Mouse (Mus musculus): Measurements from ENCODE around the gene Slc35d3. TPM values are rescaled to one million over a fixed set of nuclear protein-coding genes. Genes with fewer than 3 reads are reported as not detected.

Gene Slc35d3
- total RNA-seq, 2 experiments from 2014 or later, result 0.07 TPM; not detected in 1

DNA sequence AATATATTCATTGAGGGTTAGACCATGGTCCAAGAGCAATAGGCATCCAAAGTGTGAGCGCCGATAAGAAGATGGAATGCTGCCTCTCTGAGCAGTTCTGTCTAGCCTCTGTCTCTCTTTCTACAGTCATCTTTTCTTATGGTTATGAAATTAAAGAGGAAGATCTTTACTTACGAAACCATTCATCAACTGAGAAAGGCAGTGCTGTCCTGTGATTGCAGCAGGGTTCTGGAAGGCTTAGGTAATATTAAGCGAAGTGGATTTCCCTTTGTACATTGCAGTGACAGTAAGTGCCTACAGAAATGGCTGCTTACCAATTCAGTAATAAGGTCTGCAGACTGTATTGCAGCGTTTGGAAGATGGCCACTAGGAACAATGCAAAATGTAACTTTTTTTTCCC lies 11.4 kb downstream of the Slc35d3 start:
- intact Hi-C loops (cut with DNase I), result no loop called here
- no peak for DNase-seq

DNA sequence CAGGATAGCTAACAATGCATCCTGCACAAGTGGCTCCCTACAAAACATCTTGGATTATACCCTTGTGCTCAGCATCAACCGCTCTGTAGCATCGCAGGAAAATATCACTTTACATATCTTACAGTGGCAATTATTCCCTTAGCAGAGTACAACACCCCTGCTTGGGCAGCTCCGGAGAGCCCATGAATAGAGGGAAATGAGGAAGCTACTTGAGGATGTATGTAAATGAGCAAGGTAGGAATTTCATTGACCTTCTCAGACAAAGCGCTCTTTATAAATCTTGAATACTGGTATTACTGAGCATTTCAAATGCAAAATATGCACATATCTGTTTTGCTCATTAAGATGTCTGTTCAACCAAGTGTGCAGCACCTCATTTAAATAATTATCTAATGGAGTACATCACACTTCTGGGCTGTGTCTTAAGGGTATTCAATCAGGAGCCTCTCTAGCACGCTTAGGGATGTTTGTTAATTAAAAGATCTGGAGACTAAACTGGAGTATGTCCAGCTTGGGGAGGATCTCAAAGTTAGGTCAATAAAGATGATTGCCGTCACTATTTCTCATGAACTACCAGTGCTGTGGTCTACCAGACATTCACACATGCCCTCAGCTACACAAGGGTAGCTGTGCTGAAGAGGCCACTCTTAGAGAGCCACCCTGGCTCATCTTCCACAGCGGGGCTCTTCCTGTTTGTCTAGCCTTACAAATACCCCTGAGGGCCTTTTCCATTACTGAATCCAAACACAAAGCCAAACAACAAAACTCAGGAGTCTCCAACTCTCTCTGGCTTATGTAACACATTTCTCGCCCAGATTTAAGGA lies 15.2 kb downstream of the Slc35d3 start:
- DNase-seq, result no peak
- intact Hi-C loops (cut with DNase I), result no loop called here

DNA sequence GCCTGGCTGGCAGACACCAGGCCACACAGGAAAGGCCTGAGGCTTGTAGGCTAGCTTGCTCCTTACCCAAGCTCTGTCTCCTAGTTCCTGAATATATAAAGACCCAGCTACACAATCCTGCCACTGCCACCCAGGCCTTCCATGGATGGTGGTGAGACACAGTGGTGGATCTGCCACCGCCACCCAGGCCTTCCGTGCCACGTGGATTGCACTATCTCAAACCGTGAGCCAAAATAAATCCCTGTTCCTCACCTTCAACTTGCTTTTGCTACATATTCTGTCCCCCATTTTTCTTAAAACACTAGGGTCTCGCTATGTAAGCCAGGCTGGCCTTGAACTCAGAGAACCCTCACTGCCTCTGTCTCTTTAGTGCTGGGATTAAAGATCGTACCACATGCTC lies 17.0 kb downstream of the Slc35d3 start:
- no peak for DNase-seq
- intact Hi-C loops (cut with DNase I), result no loop called here

DNA sequence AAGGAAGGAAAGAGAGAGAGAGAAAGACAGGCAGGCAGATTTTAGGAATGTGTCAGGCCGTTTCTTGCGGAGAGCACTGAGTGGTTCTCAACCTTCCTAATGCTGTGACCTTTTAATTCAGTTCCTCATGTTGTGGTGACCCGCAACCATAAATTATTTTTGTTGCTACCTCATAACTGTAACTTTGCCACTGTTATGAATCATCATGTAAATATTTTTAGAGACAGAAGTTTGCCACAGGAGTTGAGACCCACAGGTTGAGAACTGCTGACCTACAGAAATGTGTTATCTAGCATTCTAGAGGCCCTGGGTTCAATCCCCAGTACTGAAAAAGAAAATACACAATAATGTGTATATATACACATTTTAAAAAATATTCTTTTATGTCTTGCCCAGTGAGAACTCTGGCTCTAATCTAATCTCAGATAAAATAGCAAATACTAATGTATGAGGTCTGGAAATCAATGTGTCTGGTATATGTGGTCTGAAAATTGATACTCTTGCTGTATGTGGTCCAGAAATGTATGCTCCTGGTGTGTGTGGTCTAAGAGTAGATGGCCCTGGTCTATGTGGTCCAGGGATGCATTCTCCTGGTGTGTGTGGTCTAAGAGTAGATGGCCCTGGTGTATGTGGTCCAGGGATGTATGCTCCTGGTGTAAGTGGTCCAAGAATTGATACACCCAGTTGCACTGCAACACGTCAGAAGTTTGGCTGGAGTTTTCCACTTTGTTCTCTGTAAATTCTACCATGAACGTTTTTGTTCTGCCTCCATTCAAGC lies 20.0 kb downstream of the Slc35d3 start:
- no peak for DNase-seq
- intact Hi-C loops (cut with DNase I), result no loop called here

DNA sequence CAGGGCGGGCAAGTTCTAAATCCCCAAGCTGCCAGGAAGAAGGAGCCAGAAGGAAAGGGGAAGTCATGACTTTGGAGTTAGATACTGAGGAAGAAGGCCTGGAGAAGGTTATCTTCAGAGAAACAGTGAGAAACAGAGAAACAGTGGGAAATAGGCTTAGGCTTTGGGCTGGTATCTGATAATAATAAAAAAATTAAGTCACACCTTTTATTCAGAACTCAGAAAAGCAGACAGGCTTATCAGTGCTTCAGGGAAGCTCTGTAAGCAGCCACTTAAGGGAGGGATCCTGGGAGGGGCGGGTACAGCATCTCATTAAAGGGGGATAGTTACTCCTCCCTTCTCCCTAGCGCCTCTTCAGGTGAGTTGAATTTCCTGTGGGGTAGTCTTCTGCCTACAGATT lies 30.3 kb downstream of the Slc35d3 start:
- intact Hi-C loops (cut with DNase I), result no loop called here
- no peak for DNase-seq

DNA sequence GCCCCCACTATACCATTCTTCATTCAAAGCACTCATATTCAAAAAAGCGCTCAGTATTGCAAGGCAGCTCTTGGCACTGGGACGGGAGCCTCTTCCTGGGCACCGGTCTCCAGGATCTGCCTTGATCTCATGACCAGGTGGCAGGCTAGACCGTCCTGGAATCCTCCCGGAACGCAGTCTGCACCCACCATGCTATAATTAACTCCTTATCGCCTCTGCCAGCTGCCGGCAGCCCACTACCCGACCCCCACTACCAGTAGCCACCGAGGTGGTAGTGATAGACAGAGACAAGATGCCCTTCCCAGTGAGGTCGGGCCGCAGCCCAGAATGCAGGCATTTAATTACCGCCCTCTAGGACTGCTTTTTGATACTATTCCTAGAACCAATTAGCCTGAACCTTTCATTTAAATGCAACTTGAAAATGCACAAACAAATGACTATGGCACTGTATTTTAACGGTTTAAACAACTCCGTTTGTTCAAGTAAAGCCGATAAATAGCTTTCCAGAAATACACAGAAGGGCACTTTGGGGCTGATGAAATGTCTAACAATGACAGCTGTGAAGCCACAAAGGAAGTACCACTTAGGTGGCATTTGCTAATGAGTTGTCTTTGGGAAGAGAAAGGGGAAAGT lies 32.4 kb downstream of the Slc35d3 start:
- no peak for DNase-seq
- intact Hi-C loops (cut with DNase I), result no loop called here

DNA sequence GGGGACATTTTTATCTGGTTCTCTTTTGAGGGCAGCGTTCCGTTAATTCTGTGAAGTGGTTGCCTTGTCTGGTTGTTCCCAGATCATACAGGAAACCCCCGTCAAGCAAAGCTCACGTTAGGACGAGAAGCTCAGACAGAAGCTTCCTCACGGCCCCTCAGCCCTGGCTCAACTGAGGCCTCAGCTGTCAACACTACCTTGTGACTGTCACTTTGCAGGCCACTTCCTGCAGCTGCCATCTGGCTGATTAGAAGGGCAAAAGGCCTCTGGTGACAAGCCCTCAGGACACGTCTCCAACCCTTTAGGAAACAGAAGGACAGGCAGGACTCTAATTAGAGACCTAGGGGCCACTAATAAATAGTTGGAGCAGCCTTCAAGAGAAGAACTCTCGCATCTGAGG lies 35.9 kb downstream of the Slc35d3 start:
- intact Hi-C loops (cut with DNase I), result no loop called here
- peak in 1 of 2 experiments; percentile 12 for DNase-seq

DNA sequence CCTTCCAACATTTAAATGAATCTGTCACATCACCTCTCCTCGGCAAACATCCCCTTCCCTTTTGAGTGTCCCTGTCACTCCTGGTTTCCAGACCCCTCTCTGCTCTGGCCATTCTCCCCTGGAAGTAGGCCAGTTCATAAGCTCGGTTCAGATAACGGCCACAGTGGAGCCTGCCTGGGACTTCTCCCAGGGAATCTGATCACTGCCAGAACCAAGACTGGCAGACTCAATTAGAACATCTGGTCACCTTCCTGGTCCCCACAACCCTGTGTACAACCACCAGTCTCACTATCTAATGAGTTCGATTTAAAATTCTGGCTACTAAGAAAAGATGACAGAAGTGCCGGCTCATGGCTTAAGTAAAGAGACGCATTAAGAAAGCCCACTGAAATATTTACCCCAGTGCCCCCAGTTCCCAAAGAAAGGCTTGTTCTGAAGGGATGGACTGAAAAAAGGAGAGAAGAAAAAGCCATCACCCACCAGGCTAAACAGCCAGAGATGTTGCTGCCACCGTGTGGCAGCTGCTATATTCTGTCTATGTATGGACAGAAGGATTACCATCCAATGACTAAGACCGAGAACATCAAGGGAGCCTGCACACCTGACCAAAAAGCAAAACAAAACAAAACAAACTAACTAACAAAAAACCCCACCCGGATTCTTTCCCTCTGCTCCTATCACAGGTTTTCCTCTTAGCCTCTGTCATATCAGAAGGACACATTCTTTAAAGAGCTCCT lies 39.7 kb downstream of the Slc35d3 start:
- DNase-seq, result peak in 1 of 2 experiments; percentile 16
- intact Hi-C loops (cut with DNase I), result no loop called here

DNA sequence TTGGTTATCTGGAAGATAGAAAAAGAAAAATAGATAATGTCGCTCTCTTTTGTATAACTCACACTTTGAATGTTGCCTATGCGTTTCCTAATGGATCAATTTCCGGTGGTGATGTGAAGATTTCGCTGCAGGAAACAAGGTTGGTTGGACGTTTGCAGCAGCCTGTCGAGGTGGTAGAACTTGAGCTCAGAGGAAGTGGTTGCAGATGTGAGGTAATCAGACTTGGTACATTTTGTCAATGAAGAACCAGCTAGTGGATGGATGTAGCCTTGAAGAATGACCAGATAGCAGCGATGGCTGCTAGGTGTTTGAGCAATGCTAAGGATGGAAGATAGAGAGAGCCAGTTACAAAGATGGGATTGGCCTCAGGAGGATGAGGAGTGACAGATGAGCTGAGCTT lies 46.5 kb downstream of the Slc35d3 start:
- intact Hi-C loops (cut with DNase I), result no loop called here
- DNase-seq, result no peak

DNA sequence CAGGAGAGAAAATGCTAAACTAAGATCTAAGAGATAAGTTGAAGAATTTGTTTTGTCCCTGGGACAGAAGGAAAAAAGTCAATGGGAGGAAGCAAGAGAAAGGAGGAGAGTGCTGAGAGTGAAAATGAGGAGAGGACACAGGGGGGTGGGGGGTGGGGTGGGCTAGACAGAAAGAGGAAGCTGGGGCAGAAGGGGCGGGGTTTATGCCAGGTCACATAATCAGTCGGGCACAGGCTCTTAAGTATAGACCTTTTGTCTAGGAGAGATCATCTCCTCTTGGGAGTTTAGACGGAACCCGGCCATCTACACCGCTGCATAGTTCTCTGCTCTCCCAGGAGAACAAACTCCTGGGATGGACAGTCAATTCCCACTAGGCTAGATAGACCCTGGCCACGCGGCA lies 48.3 kb downstream of the Slc35d3 start:
- no peak for DNase-seq
- intact Hi-C loops (cut with DNase I), result no loop called here

Other genes with a start within 250 kb of the Slc35d3 start
- not detected for gene Il22ra2, start 229.5 kb downstream of the Slc35d3 start, total RNA-seq (2021)
- not detected for gene Il20ra, start 138.9 kb downstream of the Slc35d3 start, total RNA-seq (2021)
- 10 to 100 TPM; 22.9 to 25.9 TPM for gene Pex7, start 56.2 kb upstream of the Slc35d3 start, total RNA-seq (2021)
- 10 to 100 TPM; 30.0 to 38.9 TPM for gene Map3k5, start 83.0 kb upstream of the Slc35d3 start, total RNA-seq (2021)

Data from heart, postnatal 14 days (tissue).